Mouse (Mus musculus) kidney, postnatal 0 days (tissue): Measurements from ENCODE around the gene Ppp1ca. TPM values are rescaled to one million over a fixed set of nuclear protein-coding genes. Genes with fewer than 3 reads are reported as not detected.

Experiments
- ATAC-seq: fragments of 200-750 bp; cut with Nextera tagmentation; replicated peaks from 2 replicates; pipeline ENCODE4 v1.8.0; 2017; ENCODE audit warnings: low read depth, moderate number of reproducible peaks, moderate TSS enrichment, moderate library complexity; ENCODE audit not compliant: low FRiP score
- DNase-seq: peaks from one replicate; pipeline ENCODE4 v3.0.0-alpha.2; 2016; ENCODE audit warnings: low spot score
- H3K27ac ChIP-seq: fragments of 300-500 bp; sonication (generic); 2 replicates; pipeline ENCODE4 v1.5.1; 2014; ENCODE audit warnings: mild to moderate bottlenecking
- H3K27me3 ChIP-seq: fragments of 300-500 bp; sonication (generic); 2 replicates; pipeline ENCODE4 v1.6.1; 2014; ENCODE audit warnings: low read length, mixed read lengths; ENCODE audit not compliant: insufficient read depth
- H3K36me3 ChIP-seq: fragments of 300-500 bp; sonication (generic); 2 replicates; pipeline ENCODE4 v1.6.1; 2014; ENCODE audit warnings: low read length, mixed read lengths; ENCODE audit not compliant: insufficient read depth
- H3K4me1 ChIP-seq: fragments of 300-500 bp; sonication (generic); replicated peaks from 2 replicates; pipeline ENCODE4 v1.6.1; 2014; ENCODE audit warnings: antibody characterized with exemption, low read length, mixed read lengths; ENCODE audit not compliant: insufficient read depth
- H3K4me2 ChIP-seq: fragments of 300-500 bp; sonication (generic); 2 replicates; pipeline ENCODE4 v1.6.1; 2014; ENCODE audit warnings: mild to moderate bottlenecking, low read length, moderate library complexity, mixed read lengths
- H3K4me3 ChIP-seq: fragments of 300-500 bp; sonication (generic); replicated peaks from 2 replicates; pipeline ENCODE4 v1.5.1; 2014; ENCODE audit warnings: low read depth, low read length
- H3K9ac ChIP-seq: fragments of 300-500 bp; sonication (generic); 2 replicates; pipeline ENCODE4 v1.6.1; 2014; ENCODE audit warnings: low read depth, low read length
- H3K9me3 ChIP-seq: fragments of 300-500 bp; sonication (generic); replicated peaks from 2 replicates; pipeline ENCODE4 v1.6.1; 2016; ENCODE audit warnings: low read length, inconsistent platforms, mixed read lengths
- CTCF ChIP-seq: IDR thresholded peaks from 2 replicates; pipeline ENCODE4 v1.5.1; 2016; ENCODE audit warnings: antibody characterized with exemption, low read depth, mild to moderate bottlenecking, moderate library complexity
- WGBS: fragments of 180-500 bp; shearing (Covaris S2); extraction: QIAGEN DNeasy Blood & Tissue Kit; methylation state at CpG from one replicate; pipeline ENCODE4 v1.1.7; 2014; 5-methylcytosine and 5-hydroxymethylcytosine counted together
- polyA plus RNA-seq: library from polyadenylated mRNA; unstranded; fragments of >200 nt; fragmentation: Nextera tagmentation; extraction: Ambion mirVana; gene quantifications from 2 replicates; pipeline ENCODE4 v1.2.1, GENCODE M21; 2015

Gene Ppp1ca
- polyA plus RNA-seq, 1 experiment from 2014 or later = 804 TPM

DNA sequence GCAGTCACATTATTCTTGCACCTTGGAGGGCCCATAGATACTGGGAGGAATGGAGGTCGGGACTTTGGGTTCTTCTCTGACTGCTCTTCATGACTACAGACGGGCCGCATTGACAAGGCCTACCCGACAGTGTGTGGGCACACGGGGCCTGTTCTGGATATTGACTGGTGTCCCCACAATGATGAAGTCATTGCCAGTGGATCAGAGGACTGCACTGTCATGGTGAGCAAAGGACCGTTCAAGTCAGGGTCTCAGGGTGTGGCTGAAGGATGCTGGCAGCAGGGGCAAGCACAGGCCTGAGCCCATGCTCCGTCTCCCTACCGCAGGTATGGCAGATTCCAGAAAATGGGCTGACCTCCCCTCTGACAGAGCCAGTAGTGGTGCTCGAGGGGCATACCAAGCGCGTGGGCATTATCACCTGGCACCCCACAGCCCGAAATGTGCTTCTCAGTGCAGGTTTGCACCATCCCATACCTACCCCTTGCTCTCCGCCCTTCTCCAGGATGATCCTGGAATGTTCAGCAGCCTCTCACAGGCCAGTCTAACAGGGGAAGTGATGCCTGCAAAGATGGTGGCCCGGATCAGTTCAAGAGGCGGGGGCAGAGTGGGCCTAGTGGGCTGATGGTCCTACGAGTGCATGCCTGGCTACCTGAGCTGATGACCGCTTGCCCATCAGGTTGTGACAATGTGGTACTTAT lies 42.0 kb upstream of the Ppp1ca start:
- H3K9ac ChIP-seq = 0 out of 2 replicates have a peak overlapping the region, but pooled peaks have one; percentile 2
- WGBS = 92% methylated on average over 17 of the region's 17 CpGs

DNA sequence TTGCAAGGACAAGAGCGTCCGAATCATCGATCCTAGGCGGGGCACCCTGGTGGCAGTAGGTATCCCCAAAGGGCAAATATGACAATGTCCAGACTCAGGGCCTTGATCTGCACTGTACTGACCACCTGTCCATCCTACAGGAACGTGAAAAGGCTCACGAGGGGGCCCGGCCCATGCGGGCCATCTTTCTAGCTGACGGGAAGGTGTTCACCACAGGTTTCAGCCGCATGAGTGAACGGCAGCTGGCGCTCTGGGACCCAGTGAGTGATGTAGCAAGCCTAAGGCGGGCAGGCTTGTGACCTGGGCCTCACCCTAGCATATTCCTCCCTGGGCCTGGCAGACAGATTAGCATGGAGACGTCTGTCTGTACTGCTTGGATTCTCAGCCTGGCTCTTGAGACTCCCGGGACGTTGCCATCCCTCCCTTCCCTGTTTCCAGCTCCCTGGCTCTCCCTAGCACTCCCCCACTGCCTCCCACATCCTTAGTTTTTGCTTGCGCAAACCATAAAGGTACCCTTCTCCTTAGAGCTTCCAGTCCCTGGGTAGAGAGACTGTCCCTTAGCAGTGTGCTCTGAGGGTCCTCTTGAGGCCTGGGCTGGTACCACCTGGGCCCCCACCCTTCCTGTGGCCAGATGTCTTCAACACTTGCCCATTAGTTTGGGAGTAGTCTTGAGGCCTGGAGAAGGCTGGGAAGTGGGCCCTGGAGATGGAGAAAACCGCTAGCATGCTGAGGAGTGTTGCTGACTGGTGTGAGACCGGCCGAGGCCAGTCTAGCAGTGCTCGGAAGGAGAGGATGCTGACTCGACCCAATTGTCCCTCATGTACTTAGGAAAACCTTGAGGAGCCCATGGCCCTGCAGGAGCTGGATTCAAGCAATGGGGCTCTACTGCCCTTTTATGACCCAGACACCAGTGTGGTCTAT lies 41.0 kb upstream of the Ppp1ca start:
- DNase-seq (no peak), ATAC-seq (no peak)
- TF ChIP-seq CTCF = no peak
- H3K9me3 ChIP-seq = no peaks in the 10 kb centered on the region
- H3K36me3 ChIP-seq = peaks cover 22% of the 10 kb centered on the region
- H3K27me3 ChIP-seq = no peaks in the 10 kb centered on the region
- H3K9ac ChIP-seq = no peak overlapping the region
- H3K27ac ChIP-seq = no peak overlapping the region
- WGBS = 77% methylated on average over 22 of the region's 22 CpGs
- peaks cover 11% of the 10 kb centered on the region; the same call in 1 of the 2 replicates for H3K4me1 ChIP-seq
- no peak overlapping the region for H3K4me3 ChIP-seq
- no peak overlapping the region for H3K4me2 ChIP-seq

More for the DNA sequence above, 42.0 kb upstream of the Ppp1ca start:
- H3K27ac ChIP-seq = no peak overlapping the region
- H3K27me3 ChIP-seq = no peaks in the 10 kb centered on the region
- peaks cover 11% of the 10 kb centered on the region; the same call in 1 of the 2 replicates for H3K4me1 ChIP-seq
- peaks cover 22% of the 10 kb centered on the region for H3K36me3 ChIP-seq
- DNase-seq (no peak), ATAC-seq (0 out of 2 replicates have a peak, but pooled peaks have one; percentile 3)
- peak overlapping the region; percentile 89 for H3K4me2 ChIP-seq
- H3K9me3 ChIP-seq = no peaks in the 10 kb centered on the region
- TF ChIP-seq CTCF = no peak
- no peak overlapping the region for H3K4me3 ChIP-seq

DNA sequence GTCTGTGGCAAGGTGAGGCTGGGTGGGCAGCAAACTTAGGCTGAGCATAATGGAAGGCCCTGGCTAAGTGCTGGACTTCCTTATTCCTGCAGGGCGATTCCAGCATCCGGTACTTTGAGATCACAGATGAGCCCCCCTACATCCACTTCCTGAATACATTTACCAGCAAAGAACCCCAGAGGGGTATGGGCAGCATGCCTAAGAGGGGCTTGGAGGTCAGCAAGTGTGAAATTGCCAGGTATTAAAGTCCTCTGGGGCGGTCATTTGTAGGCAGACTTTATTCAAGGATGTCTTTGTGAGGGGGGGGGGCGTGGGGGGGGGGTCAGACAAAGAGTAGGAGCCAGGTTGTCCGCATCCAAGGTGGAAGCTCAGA lies 40.4 kb upstream of the Ppp1ca start:
- no peak for DNase-seq
- Histone ChIP-seq H3K27me3 (no peaks in the 10 kb centered on the region), H3K4me3 (no peak overlapping the region), H3K27ac (no peak overlapping the region), H3K9me3 (no peaks in the 10 kb centered on the region), H3K4me1 (peaks cover 11% of the 10 kb centered on the region; the same call in 1 of the 2 replicates), H3K36me3 (peaks cover 22% of the 10 kb centered on the region), H3K4me2 (no peak overlapping the region), H3K9ac (no peak overlapping the region)
- no peak for ATAC-seq
- WGBS = 89% methylated on average over 4 of the region's 5 CpGs
- TF ChIP-seq CTCF = no peak

DNA sequence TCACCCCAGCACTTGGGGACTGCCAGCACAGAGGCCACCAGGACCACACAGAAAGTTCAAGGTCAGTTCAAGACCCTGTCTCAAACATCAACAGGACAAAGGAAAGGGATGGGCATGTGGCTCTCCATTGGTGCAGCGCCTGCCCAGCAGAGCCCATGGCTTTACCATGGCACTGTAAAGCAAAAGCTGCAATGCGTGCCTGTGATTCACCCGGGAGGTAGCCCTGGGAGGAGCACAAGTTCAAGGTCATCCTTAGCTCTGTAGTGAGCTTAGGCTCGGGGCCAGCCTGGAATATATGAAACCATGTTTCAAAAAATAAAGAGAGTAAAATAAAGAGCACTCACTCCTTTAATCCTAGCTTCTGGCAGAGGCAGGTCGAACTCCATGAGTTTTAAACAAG lies 40.0 kb upstream of the Ppp1ca start:
- Histone ChIP-seq H3K27me3 (no peaks in the 10 kb centered on the region), H3K4me3 (no peak overlapping the region), H3K36me3 (peaks cover 22% of the 10 kb centered on the region), H3K4me1 (peaks cover 11% of the 10 kb centered on the region; the same call in 1 of the 2 replicates), H3K9me3 (no peaks in the 10 kb centered on the region), H3K4me2 (no peak overlapping the region), H3K9ac (no peak overlapping the region), H3K27ac (no peak overlapping the region)
- WGBS = 88% methylated on average over 5 of the region's 5 CpGs
- no peak for ATAC-seq
- no peak for TF ChIP-seq CTCF
- no peak for DNase-seq

DNA sequence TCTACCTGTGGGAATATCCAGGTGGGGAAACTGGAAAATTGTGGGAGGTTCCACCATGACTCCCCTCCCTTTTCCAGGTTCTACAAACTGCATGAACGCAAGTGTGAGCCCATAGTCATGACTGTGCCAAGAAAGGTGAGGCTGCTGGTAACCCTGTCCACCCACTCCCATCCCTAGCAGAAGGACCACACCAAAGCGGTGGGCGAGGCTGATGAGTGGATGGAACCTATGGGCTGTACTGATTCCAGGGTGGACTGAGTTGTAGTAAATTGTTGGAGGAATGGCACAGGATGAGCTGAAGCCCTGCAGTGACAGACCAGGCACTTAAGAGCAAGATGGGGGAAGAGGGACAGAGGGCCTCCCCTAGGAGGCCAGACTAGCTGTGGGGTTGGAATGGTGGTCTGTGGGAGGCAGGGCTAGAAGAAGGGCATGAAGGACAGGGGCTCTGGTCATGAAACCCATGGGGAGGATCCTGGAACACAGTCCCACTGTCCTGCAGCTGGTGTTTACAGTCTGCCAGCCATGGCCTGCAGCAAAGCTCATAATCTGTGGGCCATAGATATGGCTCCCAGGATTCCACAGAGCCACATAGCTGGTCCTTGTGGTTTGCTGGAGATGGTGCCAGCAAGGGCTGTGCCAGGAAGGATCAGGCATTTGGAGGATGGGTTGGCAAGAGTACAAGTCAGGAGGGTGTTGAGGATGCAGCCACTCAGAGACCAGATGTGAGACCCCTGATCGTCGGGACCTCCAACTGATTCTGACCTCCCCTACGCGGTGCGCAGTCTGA lies 39.2 kb upstream of the Ppp1ca start:
- peaks cover 11% of the 10 kb centered on the region; the same call in 1 of the 2 replicates for H3K4me1 ChIP-seq
- 84% methylated on average over 8 of the region's 8 CpGs for WGBS

More for the DNA sequence above, 39.2 kb upstream of the Ppp1ca start:
- Histone ChIP-seq H3K27ac (no peak overlapping the region), H3K9me3 (no peaks in the 10 kb centered on the region), H3K36me3 (peaks cover 27% of the 10 kb centered on the region), H3K4me3 (no peak overlapping the region), H3K27me3 (no peaks in the 10 kb centered on the region), H3K4me2 (no peak overlapping the region), H3K9ac (no peak overlapping the region)
- DNase-seq (no peak), ATAC-seq (no peak)
- no peak for TF ChIP-seq CTCF
